In genomic region chr8:8952212-8952611, GRCm38 (mm10) we compare ENCODE assay signal across 19 mouse cellular contexts.
DNase-seq lines count a peak whose midpoint lies in the region; ATAC-seq and TF ChIP-seq lines count a peak whose summit lies in the region.
"Had no signal": no experiment of that assay in that cellular context is flagged by ENCODE, and none has a peak within 500 bp of the region (broad histone marks: within the 10 kb centered on the region; RNA-seq: fewer than 3 reads in every experiment).

No protein-coding gene starts in this region.

- H3K27ac ChIP-seq in hindbrain, embryonic 11.5 days (ENCODE audit: low read depth, low read length) = no peak overlapping the region
- H3K27ac ChIP-seq in hindbrain, postnatal 0 days = no peak overlapping the region
- H3K27ac ChIP-seq: forebrain, embryonic 13.5 days; stomach, embryonic 15.5 days had no signal

- no peak for TF ChIP-seq CTCF in hindbrain, postnatal 0 days (IDR thresholded peaks at IDR 0.05; ENCODE audit: low read depth)
- TF ChIP-seq CTCF in lung, adult 2 months (IDR thresholded peaks at IDR 0.05; ENCODE audit: insufficient read depth, low read length) = no peak

- WGBS in hindbrain, embryonic 11.5 days = 4% methylated on average over 4 of the region's 4 CpGs
- 14% methylated on average over 4 of the region's 4 CpGs for WGBS in hindbrain, postnatal 0 days
- 27% methylated on average over 4 of the region's 4 CpGs for WGBS in lung, adult 2 months

- no peak overlapping the region for H3K9ac ChIP-seq in hindbrain, embryonic 11.5 days (ENCODE audit: low read depth, low read length)
- H3K9ac ChIP-seq in hindbrain, postnatal 0 days (replicated peaks; ENCODE audit: low read length) = no peak overlapping the region
- H3K9ac ChIP-seq: forebrain, embryonic 13.5 days; heart, embryonic 12.5 days; liver, postnatal 0 days; stomach, embryonic 15.5 days had no signal

- peak; percentile 38 for DNase-seq in embryo, embryonic 10 days (ENCODE audit: low spot score)
- DNase-seq in embryo, embryonic 9.5 days (ENCODE audit: extremely low spot score) = no peak
- DNase-seq in hindbrain, embryonic 11.5 days (ENCODE audit: low spot score) = peak; percentile 11
- no peak for DNase-seq in hindbrain, postnatal 0 days (ENCODE audit: low spot score)
- DNase-seq in lung, postnatal 14 days = peak; percentile 11
- no peak for DNase-seq in lung, adult 2 months
- DNase-seq in left cerebral cortex, adult 9 months (ENCODE audit: low spot score in 2 of 2) = no peak
- DNase-seq: adrenal gland, adult 2 months; cerebellum, adult 9-11 months; gastrocnemius, postnatal 36 days; left cerebral cortex, postnatal 4 days; liver, postnatal 0 days; thymus, adult 2 months had no signal

- TF ChIP-seq POLR2A in lung, adult 2 months (IDR thresholded peaks at IDR 0.05; ENCODE audit: borderline replicate concordance, extremely low read depth, low read depth, low read length) = no peak

- no peaks in the 10 kb centered on the region for H3K9me3 ChIP-seq in hindbrain, embryonic 11.5 days (ENCODE audit: control insufficient read depth, low read length)
- no peaks in the 10 kb centered on the region for H3K9me3 ChIP-seq in hindbrain, postnatal 0 days (ENCODE audit: low read length)
- H3K9me3 ChIP-seq: forebrain, embryonic 13.5 days; stomach, embryonic 15.5 days had no signal

- H3K4me2 ChIP-seq in hindbrain, embryonic 11.5 days (replicated peaks; ENCODE audit: low read depth, low read length) = no peak overlapping the region
- H3K4me2 ChIP-seq in hindbrain, postnatal 0 days (ENCODE audit: low read depth, low read length) = no peak overlapping the region
- H3K4me2 ChIP-seq: forebrain, embryonic 13.5 days; heart, embryonic 12.5 days; stomach, embryonic 15.5 days had no signal

- H3K27me3 ChIP-seq in hindbrain, embryonic 11.5 days (ENCODE audit: control insufficient read depth, insufficient read depth, low read length) = no peaks in the 10 kb centered on the region
- H3K27me3 ChIP-seq in hindbrain, postnatal 0 days (ENCODE audit: insufficient read depth, low read length) = no peaks in the 10 kb centered on the region
- H3K27me3 ChIP-seq: forebrain, embryonic 13.5 days; heart, embryonic 12.5 days; stomach, embryonic 15.5 days had no signal

- H3K4me1 ChIP-seq in hindbrain, embryonic 11.5 days (replicated peaks; ENCODE audit: control insufficient read depth, insufficient read depth, low read length) = peaks cover 2% of the 10 kb centered on the region; the same call in 1 of the 2 replicates
- H3K4me1 ChIP-seq in hindbrain, postnatal 0 days (ENCODE audit: insufficient read depth, low read length) = peaks cover 4% of the 10 kb centered on the region; the same call in 1 of the 2 replicates
- peaks cover 6% of the 10 kb centered on the region; the same call in 1 of the 2 replicates for H3K4me1 ChIP-seq in lung, adult 2 months (ENCODE audit: control insufficient read depth, insufficient read depth, low read length)

- no peak overlapping the region for H3K4me3 ChIP-seq in hindbrain, embryonic 11.5 days (ENCODE audit: low read depth, low read length)
- H3K4me3 ChIP-seq in hindbrain, postnatal 0 days (ENCODE audit: low read length) = no peak overlapping the region
- no peak overlapping the region for H3K4me3 ChIP-seq in lung, adult 2 months (replicated peaks; ENCODE audit: extremely low read depth, low read depth, low read length)
- H3K4me3 ChIP-seq: forebrain, embryonic 13.5 days; heart, embryonic 12.5 days; stomach, embryonic 15.5 days had no signal

- H3K36me3 ChIP-seq in hindbrain, embryonic 11.5 days (ENCODE audit: control insufficient read depth, insufficient read depth, low read length) = no peaks in the 10 kb centered on the region
- no peaks in the 10 kb centered on the region for H3K36me3 ChIP-seq in hindbrain, postnatal 0 days (ENCODE audit: insufficient read depth, low read length)
- H3K36me3 ChIP-seq: heart, embryonic 12.5 days; stomach, embryonic 15.5 days had no signal

- ATAC-seq in hindbrain, embryonic 11.5 days (ENCODE audit: low FRiP score) = no peak
- no peak for ATAC-seq in hindbrain, postnatal 0 days
- ATAC-seq in megakaryocyte, adult 5-6 weeks (ENCODE audit: poor library complexity, severe bottlenecking) = peak; percentile 49; the same call in 1 of the 2 replicates
- ATAC-seq: forebrain, embryonic 13.5 days; inflammation-experienced regulatory T-cells, adult 6 months; liver, postnatal 0 days; midbrain, embryonic 16.5 days had no signal

Comparison
In these comparisons a context has a peak if more than half of its experiments do, and no peak if none do; other contexts are left out.
1. DNase-seq: peak in embryo, embryonic 10 days (single experiment), hindbrain, embryonic 11.5 days (single experiment) and lung, postnatal 14 days (single experiment); none in embryo, embryonic 9.5 days (single experiment), hindbrain, postnatal 0 days (single experiment), lung, adult 2 months (single experiment) and left cerebral cortex, adult 9 months (0 of 2).